Mouse (Mus musculus) MN1 (cell line): ENCODE results near the gene Colgalt1.

Experiments used
- DNase-seq: peaks from one replicate; pipeline ENCODE4 v3.0.0-alpha.2; 2016; ENCODE audit warnings: low spot score

Gene Colgalt1

GRCm38 (mm10) chr8:71629096-71629697, 18.4 kb downstream of the Colgalt1 start:
- no peak for DNase-seq

GRCm38 (mm10) chr8:71629781-71630212, 19.0 kb downstream of the Colgalt1 start:
- no peak for DNase-seq

GRCm38 (mm10) chr8:71630761-71631160, 20.0 kb downstream of the Colgalt1 start:
- no peak for DNase-seq

- DNase-seq: no peak
These were observed 21.1 kb downstream of the Colgalt1 start for GRCm38 (mm10) chr8:71631897-71632296.

- DNase-seq: no peak
These were observed 22.4 kb downstream of the Colgalt1 start for GRCm38 (mm10) chr8:71633164-71633563.

GRCm38 (mm10) chr8:71633981-71634667, 23.3 kb downstream of the Colgalt1 start:
- DNase-seq: no peak

- no peak for DNase-seq
These were observed 26.6 kb downstream of the Colgalt1 start for GRCm38 (mm10) chr8:71637149-71638095.

- no peak for DNase-seq
These were observed 27.5 kb downstream of the Colgalt1 start for GRCm38 (mm10) chr8:71638321-71638720.

GRCm38 (mm10) chr8:71639318-71639717, 28.5 kb downstream of the Colgalt1 start:
- no peak for DNase-seq

GRCm38 (mm10) chr8:71645510-71645909, 34.7 kb downstream of the Colgalt1 start:
- DNase-seq: no peak

- DNase-seq: no peak
These were observed 43.8 kb downstream of the Colgalt1 start for GRCm38 (mm10) chr8:71654600-71654999.

GRCm38 (mm10) chr8:71657816-71658215, 47.0 kb downstream of the Colgalt1 start:
- DNase-seq: no peak

GRCm38 (mm10) chr8:71658515-71659049, 47.8 kb downstream of the Colgalt1 start:
- no peak for DNase-seq

GRCm38 (mm10) chr8:71659751-71660150, 49.0 kb downstream of the Colgalt1 start:
- peak; percentile 61 for DNase-seq

GRCm38 (mm10) chr8:71660325-71661120, 49.7 kb downstream of the Colgalt1 start:
- DNase-seq: peak; percentile 91

GRCm38 (mm10) chr8:71665331-71666130, 54.7 kb downstream of the Colgalt1 start:
- DNase-seq: peak; percentile 76

GRCm38 (mm10) chr8:71666855-71667254, 56.1 kb downstream of the Colgalt1 start:
- no peak for DNase-seq

GRCm38 (mm10) chr8:71667256-71667655, 56.5 kb downstream of the Colgalt1 start:
- peak; percentile 29 for DNase-seq

GRCm38 (mm10) chr8:71668220-71668975, 57.6 kb downstream of the Colgalt1 start:
- DNase-seq: peak; percentile 59

GRCm38 (mm10) chr8:71670198-71670597, 59.4 kb downstream of the Colgalt1 start:
- no peak for DNase-seq
